In genomic region chr3:94658740-94659095, GRCm38 (mm10) we compare ENCODE assay signal across 8 mouse cellular contexts. TPM values are rescaled to one million over a fixed set of nuclear protein-coding genes. Genes with fewer than 3 reads are reported as not detected.
DNase-seq lines count a peak whose midpoint lies in the region; ATAC-seq lines count a peak whose summit lies in the region.
"Not testable (repeated sequence)": the region's sequence is repeated elsewhere in the genome, so short reads cannot be mapped to it uniquely, and the experiment has no call there.

Tuft1 (minus strand) TSS chr3:94658872.

- not testable (repeated sequence) for H3K36me3 ChIP-seq in liver, embryonic 15.5 days (replicated peaks); stomach, embryonic 14.5 days (ENCODE audit: control insufficient read depth, insufficient read depth, low read length)

- H3K27me3 ChIP-seq in liver, embryonic 15.5 days: peaks cover 11% of the 10 kb centered on the region; the same call in 1 of the 2 replicates
- not testable (repeated sequence) for H3K27me3 ChIP-seq in stomach, embryonic 14.5 days (ENCODE audit: control insufficient read depth, insufficient read depth, low read length)

- peak; percentile 93 for ATAC-seq in liver, embryonic 15.5 days (ENCODE audit: insufficient read depth)
- peak; percentile 94 for ATAC-seq in monocyte, adult 5-6 weeks (replicated peaks; ENCODE audit: insufficient number of reproducible peaks, low FRiP score, low TSS enrichment, poor library complexity, severe bottlenecking)
- ATAC-seq in stomach, embryonic 14.5 days (ENCODE audit: insufficient number of reproducible peaks, insufficient read depth, low FRiP score, low read depth): peak; percentile 91

- H3K27ac ChIP-seq in liver, embryonic 15.5 days (replicated peaks): peak within 1 kb of the TSS; percentile 84
- H3K27ac ChIP-seq in stomach, embryonic 14.5 days (ENCODE audit: low read length): peak within 1 kb of the TSS; percentile 61; the same call in 1 of the 2 replicates

- H3K9ac ChIP-seq in liver, embryonic 15.5 days: peak within 1 kb of the TSS; percentile 58
- peak within 1 kb of the TSS; percentile 28; the same call in 1 of the 2 replicates for H3K9ac ChIP-seq in stomach, embryonic 14.5 days (replicated peaks; ENCODE audit: low read depth, low read length)

- peak within 1 kb of the TSS; percentile 60 for H3K4me3 ChIP-seq in liver, embryonic 15.5 days (replicated peaks)
- peak within 1 kb of the TSS; percentile 33 for H3K4me3 ChIP-seq in stomach, embryonic 14.5 days (ENCODE audit: low read depth, low read length)

- peak within 1 kb of the TSS; percentile 82 for H3K4me2 ChIP-seq in liver, embryonic 15.5 days
- peak within 1 kb of the TSS; percentile 66 for H3K4me2 ChIP-seq in stomach, embryonic 14.5 days (replicated peaks; ENCODE audit: low read depth, low read length)

- not testable (repeated sequence) for H3K9me3 ChIP-seq in liver, embryonic 15.5 days (replicated peaks); stomach, embryonic 14.5 days (ENCODE audit: control insufficient read depth, low read depth, low read length)

- H3K4me1 ChIP-seq in liver, embryonic 15.5 days (replicated peaks): peaks cover 32% of the 10 kb centered on the region
- not testable (repeated sequence) for H3K4me1 ChIP-seq in stomach, embryonic 14.5 days (ENCODE audit: control insufficient read depth, insufficient read depth, low read length)

- DNase-seq in CD8-positive naive resting alpha-beta T cell, adult 2 months (ENCODE audit: low read depth in 2 of 2, low spot score in 2 of 2): peak; percentile 74 to 83
- peak; percentile 78 for DNase-seq in cerebellum, adult 9-10 months
- peak; percentile 19 to 47 for DNase-seq in frontal cortex, postnatal 10 days (ENCODE audit: low spot score in 2 of 2)
- peak; percentile 78 for DNase-seq in heart, postnatal 4 days
- DNase-seq in kidney, postnatal 4 days: peak; percentile 78 to 86

- under 1% methylated on average over 22 of the region's 33 CpGs for WGBS in liver, embryonic 15.5 days (ENCODE audit: insufficient replicate concordance)
- WGBS in stomach, embryonic 14.5 days: 0% methylated on average over 18 of the region's 33 CpGs

RNA-seq across cellular contexts. Expression of gene Tuft1, which starts in this region (rescaled TPM):
- 10 to 100 TPM in 1 of 2 experiments, 1 to 10 TPM in 1; 8.1 to 10.2 TPM for total RNA-seq in heart, postnatal 4 days (2021)
- 10.9 and 12.6 TPM in 2 replicates for polyA plus RNA-seq in liver, embryonic 15.5 days (2015; fragmentation: Nextera tagmentation; extraction: Ambion mirVana)
- 1.8 to 6.3 TPM (median 4.6 TPM) in 3 replicates for total RNA-seq in monocyte, adult 5-6 weeks (2017)
- polyA plus RNA-seq in stomach, embryonic 14.5 days (2014; fragmentation: Nextera tagmentation; extraction: Ambion mirVana): 13.2 and 13.3 TPM in 2 replicates

Comparison
In these comparisons a context has a peak if more than half of its experiments do, and no peak if none do; other contexts are left out.
1. Peak in every context shown above with its lines: DNase-seq, ATAC-seq, H3K4me3 ChIP-seq and H3K27ac ChIP-seq.